Mouse (Mus musculus) heart, embryonic 13.5 days (tissue): ENCODE results near the gene Spc24. TPM values are rescaled to one million over a fixed set of nuclear protein-coding genes. Genes with fewer than 3 reads are reported as not detected.
A peak's percentile ranks its signal among the peaks of the same experiment; 100 is the strongest.
"Not testable (repeated sequence)": the region's sequence is repeated elsewhere in the genome, so short reads cannot be mapped to it uniquely, and the experiment has no call there.

ENCODE experiments used
- ATAC-seq: fragments of 200-750 bp; cut with Nextera tagmentation; 2 replicates; pipeline ENCODE4 v1.8.0; 2017; ENCODE audit warnings: moderate TSS enrichment; ENCODE audit not compliant: insufficient number of reproducible peaks, low FRiP score, low TSS enrichment; ENCODE audit errors: extremely low read depth
- H3K27ac ChIP-seq: fragments of 300-500 bp; sonication (generic); replicated peaks from 2 replicates; pipeline ENCODE4 v1.5.1; 2015; ENCODE audit warnings: moderate library complexity, mild to moderate bottlenecking, inconsistent platforms
- H3K27me3 ChIP-seq: fragments of 300-500 bp; sonication (generic); replicated peaks from 2 replicates; pipeline ENCODE4 v1.6.1; 2015; ENCODE audit warnings: mild to moderate bottlenecking, inconsistent platforms
- H3K36me3 ChIP-seq: fragments of 300-500 bp; sonication (generic); 2 replicates; pipeline ENCODE4 v1.6.1; 2015; ENCODE audit warnings: mild to moderate bottlenecking, inconsistent platforms
- H3K4me1 ChIP-seq: fragments of 300-500 bp; sonication (generic); 2 replicates; pipeline ENCODE4 v1.6.1; 2015; ENCODE audit warnings: inconsistent platforms
- H3K4me2 ChIP-seq: fragments of 300-500 bp; sonication (generic); 2 replicates; pipeline ENCODE4 v1.6.1; 2015; ENCODE audit warnings: inconsistent platforms, mild to moderate bottlenecking, moderate library complexity
- H3K4me3 ChIP-seq: fragments of 300-500 bp; sonication (generic); 2 replicates; pipeline ENCODE4 v1.5.1; 2015; ENCODE audit warnings: moderate library complexity, mild to moderate bottlenecking, inconsistent platforms
- H3K9ac ChIP-seq: fragments of 300-500 bp; sonication (generic); 2 replicates; pipeline ENCODE4 v1.6.1; 2015; ENCODE audit warnings: inconsistent platforms, mild to moderate bottlenecking, moderate library complexity
- H3K9me3 ChIP-seq: fragments of 300-500 bp; sonication (generic); 2 replicates; pipeline ENCODE4 v1.6.1; 2016; ENCODE audit warnings: inconsistent platforms
- WGBS: fragments of 180-500 bp; shearing (Covaris S2); methylation state at CpG from one replicate; pipeline ENCODE4 v1.1.7; 2015; ENCODE audit warnings: mixed read lengths; 5-methylcytosine and 5-hydroxymethylcytosine counted together
- polyA plus RNA-seq: library from polyadenylated mRNA; unstranded; fragments of >200 nt; fragmentation: Nextera tagmentation; extraction: Ambion mirVana; gene quantifications from 2 replicates; pipeline ENCODE4 v1.2.1, GENCODE M21; 2015

Spc24 gene
- polyA plus RNA-seq, 1 experiment from 2014 or later = 84.8 TPM

- Histone ChIP-seq H3K9me3 (no peaks in the 10 kb centered on the region), H3K4me1 (peaks cover 69% of the 10 kb centered on the region), H3K36me3 (peaks cover 60% of the 10 kb centered on the region), H3K4me3 (peak overlapping the region; percentile 95), H3K27ac (peak overlapping the region; percentile 96), H3K4me2 (peak overlapping the region; percentile 73), H3K27me3 (no peaks in the 10 kb centered on the region), H3K9ac (peak overlapping the region; percentile 98)
- ATAC-seq = no peak
- WGBS = 46% methylated on average over 3 of the region's 3 CpGs
These were observed 36.2 kb upstream of the Spc24 start for GRCm38 (mm10) chr9:21796259-21796658.

GRCm38 (mm10) chr9:21795579-21795978 is 35.5 kb upstream of the Spc24 start:
- peaks cover 72% of the 10 kb centered on the region for H3K4me1 ChIP-seq
- H3K27me3 ChIP-seq = no peaks in the 10 kb centered on the region
- H3K27ac ChIP-seq = peak overlapping the region; percentile 96; the same call in 1 of the 2 replicates
- WGBS = 80% methylated on average over 5 of the region's 5 CpGs
- H3K9me3 ChIP-seq = no peaks in the 10 kb centered on the region
- H3K9ac ChIP-seq = peak overlapping the region; percentile 98
- H3K4me3 ChIP-seq = peak overlapping the region; percentile 95; the same call in 1 of the 2 replicates
- H3K36me3 ChIP-seq = peaks cover 60% of the 10 kb centered on the region
- H3K4me2 ChIP-seq = peak overlapping the region; percentile 73
- ATAC-seq = no peak

- Histone ChIP-seq H3K4me3 (no peak overlapping the region), H3K4me2 (no peak overlapping the region), H3K9me3 (no peaks in the 10 kb centered on the region), H3K36me3 (peaks cover 61% of the 10 kb centered on the region), H3K9ac (no peak overlapping the region), H3K4me1 (peaks cover 78% of the 10 kb centered on the region), H3K27me3 (no peaks in the 10 kb centered on the region), H3K27ac (no peak overlapping the region)
- ATAC-seq = no peak
- 91% methylated on average over 25 of the region's 25 CpGs for WGBS
These were observed 34.8 kb upstream of the Spc24 start for GRCm38 (mm10) chr9:21794925-21795324.

GRCm38 (mm10) chr9:21794344-21794834 is 34.3 kb upstream of the Spc24 start:
- no peak overlapping the region for H3K4me2 ChIP-seq
- ATAC-seq = no peak

GRCm38 (mm10) chr9:21793507-21793906 is 33.4 kb upstream of the Spc24 start:
- H3K27ac ChIP-seq, H3K4me2 ChIP-seq, H3K9ac ChIP-seq, H3K27me3 ChIP-seq, ATAC-seq, H3K9me3 ChIP-seq, H3K4me3 ChIP-seq: not testable (repeated sequence)
- peaks cover 74% of the 10 kb centered on the region for H3K36me3 ChIP-seq
- peaks cover 77% of the 10 kb centered on the region for H3K4me1 ChIP-seq
- WGBS = 89% methylated on average over 6 of the region's 6 CpGs

More at GRCm38 (mm10) chr9:21794344-21794834, 34.3 kb upstream of the Spc24 start:
- Histone ChIP-seq H3K27ac (no peak overlapping the region), H3K9ac (no peak overlapping the region), H3K4me3 (no peak overlapping the region), H3K4me1 (peaks cover 78% of the 10 kb centered on the region), H3K9me3 (no peaks in the 10 kb centered on the region), H3K27me3 (no peaks in the 10 kb centered on the region), H3K36me3 (peaks cover 65% of the 10 kb centered on the region)
- WGBS = 93% methylated on average over 18 of the region's 18 CpGs

GRCm38 (mm10) chr9:21792644-21793043 is 32.5 kb upstream of the Spc24 start:
- ATAC-seq = no peak
- Histone ChIP-seq H3K4me2 (peak overlapping the region; percentile 44), H3K36me3 (peaks cover 82% of the 10 kb centered on the region), H3K9me3 (no peaks in the 10 kb centered on the region), H3K27ac (peak overlapping the region; percentile 83), H3K27me3 (no peaks in the 10 kb centered on the region), H3K9ac (peak overlapping the region; percentile 51), H3K4me1 (peaks cover 86% of the 10 kb centered on the region), H3K4me3 (peak overlapping the region; percentile 13; the same call in 1 of the 2 replicates)
- WGBS = 30% methylated on average over 8 of the region's 8 CpGs

GRCm38 (mm10) chr9:21791861-21792260 is 31.8 kb upstream of the Spc24 start:
- WGBS = 37% methylated on average over 8 of the region's 8 CpGs
- Histone ChIP-seq H3K27me3 (no peaks in the 10 kb centered on the region), H3K27ac (peak overlapping the region; percentile 83), H3K36me3 (peaks cover 90% of the 10 kb centered on the region), H3K4me3 (peak overlapping the region; percentile 0; the same call in 1 of the 2 replicates), H3K4me2 (peak overlapping the region; percentile 44), H3K9ac (peak overlapping the region; percentile 51), H3K9me3 (no peaks in the 10 kb centered on the region), H3K4me1 (peaks cover 85% of the 10 kb centered on the region)
- ATAC-seq = peak; percentile 48; the same call in 1 of the 2 replicates

- peaks cover 97% of the 10 kb centered on the region for H3K36me3 ChIP-seq
These were observed 28.1 kb upstream of the Spc24 start for GRCm38 (mm10) chr9:21788234-21788633.

GRCm38 (mm10) chr9:21787654-21788053 is 27.6 kb upstream of the Spc24 start:
- Histone ChIP-seq H3K27ac (peak overlapping the region; percentile 60), H3K27me3 (no peaks in the 10 kb centered on the region), H3K4me2 (no peak overlapping the region), H3K9ac (peak overlapping the region; percentile 58), H3K4me3 (no peak overlapping the region), H3K4me1 (peaks cover 52% of the 10 kb centered on the region), H3K36me3 (peaks cover 94% of the 10 kb centered on the region), H3K9me3 (no peaks in the 10 kb centered on the region)
- 72% methylated on average over 5 of the region's 5 CpGs for WGBS
- ATAC-seq = no peak

More at GRCm38 (mm10) chr9:21788234-21788633, 28.1 kb upstream of the Spc24 start:
- no peak for ATAC-seq
- H3K9ac ChIP-seq = peak overlapping the region; percentile 58
- H3K4me3 ChIP-seq = no peak overlapping the region
- peaks cover 54% of the 10 kb centered on the region for H3K4me1 ChIP-seq
- no peaks in the 10 kb centered on the region for H3K27me3 ChIP-seq
- 63% methylated on average over 9 of the region's 9 CpGs for WGBS
- no peak overlapping the region for H3K4me2 ChIP-seq
- peak overlapping the region; percentile 60 for H3K27ac ChIP-seq
- no peaks in the 10 kb centered on the region for H3K9me3 ChIP-seq

GRCm38 (mm10) chr9:21786906-21787305 is 26.8 kb upstream of the Spc24 start:
- Histone ChIP-seq H3K27ac (0 out of 2 replicates have a peak overlapping the region, but pooled peaks have one; percentile 60), H3K27me3 (no peaks in the 10 kb centered on the region), H3K9me3 (no peaks in the 10 kb centered on the region), H3K9ac (no peak overlapping the region), H3K4me1 (peaks cover 51% of the 10 kb centered on the region), H3K4me3 (no peak overlapping the region), H3K36me3 (peaks cover 91% of the 10 kb centered on the region), H3K4me2 (0 out of 2 replicates have a peak overlapping the region, but pooled peaks have one; percentile 12)
- ATAC-seq = no peak
- WGBS = 17% methylated on average over 6 of the region's 6 CpGs

- H3K4me3 ChIP-seq, H3K9me3 ChIP-seq, H3K4me2 ChIP-seq, H3K27ac ChIP-seq, H3K27me3 ChIP-seq, H3K9ac ChIP-seq, ATAC-seq: not testable (repeated sequence)
- peaks cover 91% of the 10 kb centered on the region for H3K36me3 ChIP-seq
- WGBS = 52% methylated on average over 2 of the region's 2 CpGs
- H3K4me1 ChIP-seq = peaks cover 51% of the 10 kb centered on the region
These were observed 26.2 kb upstream of the Spc24 start for GRCm38 (mm10) chr9:21786309-21786708.
